Mouse (Mus musculus): Measurements from ENCODE around the gene Pithd1. TPM values are rescaled to one million over a fixed set of nuclear protein-coding genes. Genes with fewer than 3 reads are reported as not detected.

Gene Pithd1
- polyA plus RNA-seq, 1 experiment: 140 TPM

DNA sequence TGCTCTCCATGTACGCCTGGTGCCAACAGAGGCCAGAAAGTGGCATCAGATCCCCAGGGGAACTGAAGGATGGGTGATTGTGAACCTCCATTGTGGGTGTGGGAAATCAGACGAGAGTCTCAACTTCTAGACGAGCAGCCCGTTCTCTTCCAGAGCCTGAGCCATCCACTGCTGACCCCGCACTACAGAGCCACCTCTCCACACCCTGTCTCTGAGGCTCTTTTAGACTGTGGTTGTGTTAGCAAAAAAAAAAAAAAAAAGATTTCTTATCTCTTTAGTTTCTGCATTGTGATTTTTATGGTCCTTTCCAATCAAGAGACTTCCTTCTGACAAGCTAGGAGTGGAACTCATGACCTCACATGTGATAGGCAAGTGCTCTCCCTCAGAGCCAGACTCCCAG, 57.7 kb downstream of the Pithd1 start:
- H3K27ac ChIP-seq (ENCODE audit: control insufficient read depth, insufficient read depth, low read length): no peak overlapping the region
- no peak overlapping the region for H3K4me3 ChIP-seq (ENCODE audit: control insufficient read depth, insufficient read depth, low read length)
- H3K4me1 ChIP-seq (replicated peaks; ENCODE audit: control insufficient read depth, insufficient read depth, low read length): no peaks in the 10 kb centered on the region
- H3K27me3 ChIP-seq (ENCODE audit: control insufficient read depth, insufficient read depth, low read length): no peaks in the 10 kb centered on the region
- TF ChIP-seq CTCF (IDR thresholded peaks at IDR 0.05; ENCODE audit: borderline replicate concordance, control insufficient read depth, extremely low read depth, insufficient read depth, low read length, poor library complexity) (no peak), POLR2A (IDR thresholded peaks at IDR 0.05; ENCODE audit: control insufficient read depth, extremely low read depth, insufficient read depth, low read length, poor library complexity) (no peak)
- peaks cover 4% of the 10 kb centered on the region; the same call in 1 of the 2 replicates for H3K36me3 ChIP-seq (ENCODE audit: control insufficient read depth, insufficient read depth, low read length)
- 96% methylated on average over 5 of the region's 5 CpGs for WGBS
- DNase-seq: no peak

DNA sequence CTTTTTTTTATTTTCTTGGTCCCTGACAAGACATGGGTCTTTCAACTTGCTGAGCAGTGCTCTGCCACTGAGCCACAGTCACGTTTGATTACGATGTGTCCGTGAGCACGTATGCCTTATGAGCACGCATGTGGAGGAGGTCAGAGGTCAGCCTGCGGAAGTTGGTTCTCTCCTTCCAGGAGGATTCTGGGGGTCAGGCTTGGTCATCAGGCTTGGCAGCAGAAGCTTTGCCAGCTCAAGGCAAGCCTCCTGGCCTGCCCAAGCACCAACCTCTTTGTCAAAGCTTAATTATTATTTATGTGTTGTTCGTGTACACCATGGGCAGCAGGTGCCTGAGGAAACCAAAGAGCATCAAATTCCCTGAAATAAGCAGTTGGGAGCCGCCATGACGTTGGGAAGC, 58.7 kb downstream of the Pithd1 start:
- WGBS: 97% methylated on average over 9 of the region's 9 CpGs
- H3K27me3 ChIP-seq (ENCODE audit: control insufficient read depth, insufficient read depth, low read length): no peaks in the 10 kb centered on the region
- no peaks in the 10 kb centered on the region; the same call in 1 of the 2 replicates for H3K36me3 ChIP-seq (ENCODE audit: control insufficient read depth, insufficient read depth, low read length)
- TF ChIP-seq CTCF (IDR thresholded peaks at IDR 0.05; ENCODE audit: borderline replicate concordance, control insufficient read depth, extremely low read depth, insufficient read depth, low read length, poor library complexity): no peak
- TF ChIP-seq POLR2A (IDR thresholded peaks at IDR 0.05; ENCODE audit: control insufficient read depth, extremely low read depth, insufficient read depth, low read length, poor library complexity): no peak
- H3K4me3 ChIP-seq (ENCODE audit: control insufficient read depth, insufficient read depth, low read length): no peak overlapping the region
- no peaks in the 10 kb centered on the region for H3K4me1 ChIP-seq (replicated peaks; ENCODE audit: control insufficient read depth, insufficient read depth, low read length)
- no peak for DNase-seq
- H3K27ac ChIP-seq (ENCODE audit: control insufficient read depth, insufficient read depth, low read length): no peak overlapping the region

DNA sequence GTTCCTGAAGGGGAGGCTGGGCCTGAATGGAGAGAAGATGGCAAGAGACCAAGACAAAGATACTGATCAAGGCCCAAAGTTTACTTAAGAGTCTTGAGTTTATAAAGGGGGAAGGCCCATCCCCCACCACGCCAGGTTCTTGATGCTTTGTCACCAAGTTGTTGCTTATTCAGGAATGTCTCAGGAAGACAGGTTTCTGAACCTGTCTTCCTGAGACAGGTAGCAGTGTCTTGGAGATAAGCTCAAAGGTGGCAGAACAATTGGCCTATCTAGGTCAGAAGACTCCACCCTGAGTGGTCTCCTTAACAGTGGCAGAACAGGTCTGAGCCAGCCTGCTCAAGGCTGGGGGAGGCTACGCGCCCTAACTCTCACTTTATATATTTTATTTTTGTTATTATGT, 60.2 kb downstream of the Pithd1 start:
- Histone ChIP-seq H3K27ac (ENCODE audit: control insufficient read depth, insufficient read depth, low read length) (no peak overlapping the region), H3K4me3 (ENCODE audit: control insufficient read depth, insufficient read depth, low read length) (no peak overlapping the region), H3K36me3 (ENCODE audit: control insufficient read depth, insufficient read depth, low read length) (no peaks in the 10 kb centered on the region), H3K27me3 (ENCODE audit: control insufficient read depth, insufficient read depth, low read length) (no peaks in the 10 kb centered on the region), H3K4me1 (replicated peaks; ENCODE audit: control insufficient read depth, insufficient read depth, low read length) (peaks cover under 1% of the 10 kb centered on the region; the same call in 1 of the 2 replicates)
- no peak for DNase-seq
- WGBS: 97% methylated on average over 3 of the region's 3 CpGs
- TF ChIP-seq CTCF (IDR thresholded peaks at IDR 0.05; ENCODE audit: borderline replicate concordance, control insufficient read depth, extremely low read depth, insufficient read depth, low read length, poor library complexity) (no peak), POLR2A (IDR thresholded peaks at IDR 0.05; ENCODE audit: control insufficient read depth, extremely low read depth, insufficient read depth, low read length, poor library complexity) (no peak)

DNA sequence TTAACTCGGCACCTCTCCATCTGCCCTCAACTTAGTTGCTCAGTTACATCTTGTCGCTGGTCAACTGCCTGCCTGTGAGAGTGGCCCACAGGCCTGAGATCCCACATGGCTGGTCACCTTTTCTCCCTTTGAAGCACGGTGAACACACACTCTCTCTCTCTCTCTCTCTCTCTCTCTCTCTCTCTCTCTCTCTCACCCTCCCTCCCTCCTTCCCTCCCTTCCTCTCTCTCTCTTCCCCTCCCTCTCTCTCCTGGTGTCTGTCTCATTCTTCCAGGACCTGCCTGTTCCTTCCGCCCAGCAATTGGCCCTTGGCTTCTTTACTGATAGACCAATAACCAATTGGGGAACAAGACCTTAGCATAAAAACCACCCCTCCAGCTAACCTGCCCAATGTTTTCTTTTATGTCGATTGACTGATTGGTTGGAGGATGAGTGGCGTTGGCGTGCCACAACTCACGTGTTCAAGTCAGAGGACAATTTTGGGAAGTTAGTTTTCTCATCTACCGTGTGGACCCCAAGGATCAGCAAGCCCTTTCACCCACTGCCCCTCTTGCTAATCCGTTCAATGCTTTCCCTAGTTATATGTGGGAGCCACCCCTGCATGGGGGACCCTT, 60.8 kb downstream of the Pithd1 start:
- DNase-seq: no peak
- no peaks in the 10 kb centered on the region for H3K27me3 ChIP-seq (ENCODE audit: control insufficient read depth, insufficient read depth, low read length)
- no peak overlapping the region for H3K27ac ChIP-seq (ENCODE audit: control insufficient read depth, insufficient read depth, low read length)
- TF ChIP-seq POLR2A (IDR thresholded peaks at IDR 0.05; ENCODE audit: control insufficient read depth, extremely low read depth, insufficient read depth, low read length, poor library complexity): no peak
- TF ChIP-seq CTCF (IDR thresholded peaks at IDR 0.05; ENCODE audit: borderline replicate concordance, control insufficient read depth, extremely low read depth, insufficient read depth, low read length, poor library complexity): no peak
- 93% methylated on average over 10 of the region's 10 CpGs for WGBS
- H3K4me1 ChIP-seq (replicated peaks; ENCODE audit: control insufficient read depth, insufficient read depth, low read length): peaks cover 7% of the 10 kb centered on the region
- H3K36me3 ChIP-seq (ENCODE audit: control insufficient read depth, insufficient read depth, low read length): no peaks in the 10 kb centered on the region
- H3K4me3 ChIP-seq (ENCODE audit: control insufficient read depth, insufficient read depth, low read length): no peak overlapping the region

Other genes with a start within 250 kb of the Pithd1 start
- 0.08 and 0.13 TPM in 2 replicates for gene Myom3, start 227.5 kb downstream of the Pithd1 start, polyA plus RNA-seq (2012; rRNA removed)
- gene Srsf10, start 131.5 kb downstream of the Pithd1 start, polyA plus RNA-seq (2012; rRNA removed): 194 and 220 TPM in 2 replicates
- 26.7 and 28.6 TPM in 2 replicates for gene Pnrc2, start 113.4 kb downstream of the Pithd1 start, polyA plus RNA-seq (2012; rRNA removed)
- 9.3 and 9.5 TPM in 2 replicates for gene Cnr2, start 91.9 kb downstream of the Pithd1 start, polyA plus RNA-seq (2012; rRNA removed)
- gene Fuca1, start 66.5 kb downstream of the Pithd1 start, polyA plus RNA-seq (2012; rRNA removed): 37.5 and 43.5 TPM in 2 replicates
- gene Hmgcl, start 40.8 kb downstream of the Pithd1 start, polyA plus RNA-seq (2012; rRNA removed): 46.4 and 53.1 TPM in 2 replicates
- gene Gale, start 23.5 kb downstream of the Pithd1 start, polyA plus RNA-seq (2012; rRNA removed): 37.0 and 38.4 TPM in 2 replicates
- 214 and 224 TPM in 2 replicates for gene Lypla2, start 14.6 kb downstream of the Pithd1 start, polyA plus RNA-seq (2012; rRNA removed)
- gene Eloa, start 34.5 kb upstream of the Pithd1 start, polyA plus RNA-seq (2012; rRNA removed): 18.6 and 20.4 TPM in 2 replicates
- gene Rpl11, start 66.2 kb upstream of the Pithd1 start, polyA plus RNA-seq (2012; rRNA removed): 418 and 466 TPM in 2 replicates
- 312 and 357 TPM in 2 replicates for gene Id3, start 156.2 kb upstream of the Pithd1 start, polyA plus RNA-seq (2012; rRNA removed)
- gene E2f2, start 185.1 kb upstream of the Pithd1 start, polyA plus RNA-seq (2012; rRNA removed): 164 and 208 TPM in 2 replicates
- 4.1 and 4.4 TPM in 2 replicates for gene Asap3, start 219.1 kb upstream of the Pithd1 start, polyA plus RNA-seq (2012; rRNA removed)